Mouse (Mus musculus): ENCODE measurements around the gene Ptprg.
"Not testable (repeated sequence)": the region's sequence is repeated elsewhere in the genome, so short reads cannot be mapped to it uniquely, and the experiment has no call there.

The Ptprg gene

DNA sequence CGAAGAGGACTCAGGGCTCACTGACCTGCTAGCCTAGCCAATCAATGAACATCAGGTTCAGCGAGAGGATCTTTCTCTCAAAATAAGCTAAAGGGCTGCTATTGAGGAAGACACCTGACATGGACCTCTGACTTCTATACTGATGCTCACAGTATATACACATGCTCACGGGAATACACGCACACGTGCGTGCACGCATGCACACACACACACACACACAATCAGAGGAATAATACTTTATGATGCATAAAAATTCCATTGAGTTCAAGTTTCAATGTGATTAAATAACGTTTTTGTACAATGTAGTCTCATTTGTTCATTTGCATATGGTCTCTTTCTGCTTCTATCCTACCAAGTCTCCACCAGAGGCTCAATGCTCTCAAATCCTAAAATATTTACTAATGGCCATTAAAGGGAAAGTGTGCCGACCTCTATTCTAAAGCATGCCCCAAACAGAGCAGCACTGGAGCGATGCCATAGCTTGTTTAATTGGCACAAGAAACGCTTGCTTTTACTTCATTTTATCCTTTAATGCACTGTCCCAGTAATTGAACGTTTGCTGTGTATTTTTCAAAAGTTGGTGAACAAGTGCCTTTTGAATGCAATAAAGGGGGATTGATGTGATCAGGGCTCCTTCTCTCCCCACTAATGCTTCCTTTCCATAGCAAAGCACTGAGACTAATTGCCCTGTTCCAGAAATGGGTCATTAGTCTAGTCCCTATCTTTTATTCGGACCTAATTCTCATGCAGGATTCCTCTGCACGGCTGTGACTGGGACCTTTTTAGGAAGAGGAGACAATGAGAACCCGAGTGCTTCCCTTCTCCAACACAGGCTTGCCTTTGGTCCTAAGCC is 407.2 kb downstream of the Ptprg start:
- DNase-seq (ENCODE audit: low spot score in 2 of 2): peak; percentile 18 to 24

DNA sequence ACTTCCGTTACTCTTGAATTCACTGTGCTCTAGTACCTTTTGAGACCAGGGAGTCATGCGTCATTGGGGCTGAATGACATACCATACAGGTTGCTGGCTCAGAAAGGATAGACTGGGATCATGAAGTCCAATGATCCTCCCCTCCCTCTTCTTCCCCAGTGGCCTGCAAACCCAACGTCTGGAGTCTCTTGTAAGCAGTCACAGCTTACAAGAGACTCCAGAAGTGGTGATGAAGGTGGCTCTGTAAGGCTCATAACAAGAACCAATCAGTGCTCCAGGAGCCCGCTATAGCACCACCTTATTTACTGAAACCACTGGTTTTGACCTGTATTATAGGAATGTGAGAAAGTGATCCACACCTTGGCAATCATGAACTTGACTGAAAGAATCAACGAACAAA is 408.8 kb downstream of the Ptprg start:
- no peak for DNase-seq (ENCODE audit: low spot score in 2 of 2)

GRCm38 (mm10) chr14:11962561-11962960 is 409.2 kb downstream of the Ptprg start:
- DNase-seq (ENCODE audit: low spot score in 2 of 2): no peak

DNA sequence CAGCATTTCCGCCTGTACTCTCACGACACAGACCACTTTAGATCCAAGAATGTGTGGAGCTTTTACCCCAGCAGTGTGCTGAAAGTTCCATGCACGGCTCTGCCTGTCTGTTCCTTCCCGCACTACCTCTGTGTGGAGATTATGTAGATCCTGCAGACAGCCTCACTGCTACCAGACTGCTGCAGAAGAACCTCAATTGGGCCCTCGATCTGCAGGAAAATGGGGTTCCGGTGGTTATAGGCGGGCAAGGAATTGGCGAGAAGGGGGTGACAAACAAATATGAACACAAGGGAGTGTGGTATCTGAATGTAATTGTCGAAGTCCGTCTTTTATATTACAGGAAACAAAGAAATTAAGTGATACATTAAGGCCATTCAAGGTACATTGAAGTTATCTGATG is 410.5 kb downstream of the Ptprg start:
- no peak for DNase-seq (ENCODE audit: low spot score in 2 of 2)

DNA sequence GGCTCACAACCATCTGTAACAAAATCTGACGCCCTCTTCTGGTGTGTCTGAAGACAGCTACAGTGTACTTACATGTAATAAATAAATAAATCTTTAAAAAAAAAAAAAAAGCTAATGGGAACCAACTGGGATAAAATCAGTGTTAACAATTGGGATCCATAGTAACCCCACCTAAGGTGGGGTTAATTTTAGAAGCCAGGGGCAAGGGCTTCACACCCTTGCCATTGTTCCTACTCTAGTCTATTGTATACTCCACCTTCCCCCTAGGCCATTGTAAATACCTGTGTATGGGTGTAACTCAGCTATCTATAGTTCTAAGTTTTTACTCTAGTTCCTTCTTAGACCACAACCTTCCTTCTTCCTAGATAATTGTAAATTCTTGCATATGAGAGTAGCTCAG is 411.0 kb downstream of the Ptprg start:
- DNase-seq (ENCODE audit: low spot score in 2 of 2): not testable (repeated sequence)

DNA sequence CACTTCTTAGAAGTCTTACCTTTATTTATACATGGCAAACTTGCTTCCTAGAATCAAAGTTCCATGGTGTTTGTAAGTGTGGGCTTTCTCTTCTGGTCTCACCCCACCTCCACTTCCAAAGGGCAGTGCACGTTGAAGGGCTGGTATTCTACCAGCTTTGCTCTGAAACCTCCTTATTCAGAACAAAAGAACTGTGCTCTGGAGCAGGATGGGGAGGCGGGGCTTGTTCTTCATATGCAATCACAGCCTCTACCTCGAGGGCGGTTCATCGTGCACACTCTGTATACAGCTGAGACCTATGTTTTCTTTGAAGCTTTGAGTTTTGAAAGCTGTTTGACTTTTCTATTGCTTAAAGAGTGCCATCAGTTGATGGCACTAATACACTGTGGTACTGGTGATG is 412.5 kb downstream of the Ptprg start:
- no peak for DNase-seq (ENCODE audit: low spot score in 2 of 2)

DNA sequence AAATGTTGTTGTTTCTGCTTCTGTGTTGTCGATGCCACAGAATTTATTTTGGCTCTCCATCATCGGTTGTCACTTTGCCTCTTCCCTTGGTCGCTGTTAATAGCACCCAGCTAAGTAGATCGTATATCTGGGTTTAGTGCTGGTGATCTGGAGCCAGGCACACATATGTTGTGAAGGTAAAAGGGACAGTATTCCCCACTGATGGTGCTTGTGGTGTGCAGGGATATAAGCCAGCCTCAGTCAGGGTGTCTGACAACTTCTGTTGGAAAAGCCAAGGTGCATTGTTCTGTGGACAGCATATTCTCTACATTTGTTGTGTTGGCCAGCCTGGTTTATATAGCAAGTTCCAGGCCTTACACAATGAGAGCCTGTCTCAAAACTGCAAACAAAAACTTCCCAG is 428.4 kb downstream of the Ptprg start:
- DNase-seq (ENCODE audit: low spot score in 2 of 2): no peak

DNA sequence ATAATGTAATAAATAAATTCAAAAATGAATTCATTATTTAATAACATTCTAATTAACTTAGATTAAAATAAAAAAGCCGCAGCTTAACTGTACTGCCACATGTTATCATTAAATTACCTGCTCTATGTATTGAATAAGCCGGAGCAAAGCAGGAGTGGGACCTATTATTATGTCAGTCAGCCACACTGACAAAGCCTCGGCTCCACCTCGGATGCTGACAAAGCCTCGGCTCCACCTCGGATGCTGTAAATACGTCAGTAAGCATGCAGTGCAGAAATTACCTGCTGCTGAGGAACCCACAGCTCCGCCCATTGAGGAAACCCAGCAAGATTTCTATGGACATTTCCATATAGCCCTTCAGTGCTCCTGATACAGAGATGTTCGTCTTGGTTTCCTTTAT is 429.7 kb downstream of the Ptprg start:
- no peak for DNase-seq (ENCODE audit: low spot score in 2 of 2)

GRCm38 (mm10) chr14:11984086-11984485 is 430.8 kb downstream of the Ptprg start:
- no peak for DNase-seq (ENCODE audit: low spot score in 2 of 2)

- no peak for DNase-seq (ENCODE audit: low spot score in 2 of 2)
Observed at GRCm38 (mm10) chr14:11988975-11989374, 435.6 kb downstream of the Ptprg start.

DNA sequence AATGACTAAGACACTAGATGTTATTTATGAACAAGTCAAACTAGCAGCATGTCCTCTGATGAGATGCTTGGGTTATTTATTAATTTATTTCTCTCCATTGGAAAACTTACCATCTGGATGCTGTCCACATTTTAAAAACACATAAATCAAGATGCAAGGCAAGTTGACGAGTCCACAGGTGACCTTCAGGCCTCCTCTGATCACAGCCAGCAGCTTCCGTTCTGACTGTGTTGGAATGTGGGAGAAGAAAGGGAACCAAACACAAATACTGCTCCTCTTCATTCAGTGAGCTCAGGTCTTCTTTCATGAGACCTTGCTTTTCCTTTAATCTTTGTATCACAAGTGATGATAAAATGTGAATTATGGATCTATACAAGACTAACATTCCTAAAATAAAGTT is 437.8 kb downstream of the Ptprg start:
- no peak for DNase-seq (ENCODE audit: low spot score in 2 of 2)

GRCm38 (mm10) chr14:11992111-11992510 is 438.8 kb downstream of the Ptprg start:
- no peak for DNase-seq (ENCODE audit: low spot score in 2 of 2)

DNA sequence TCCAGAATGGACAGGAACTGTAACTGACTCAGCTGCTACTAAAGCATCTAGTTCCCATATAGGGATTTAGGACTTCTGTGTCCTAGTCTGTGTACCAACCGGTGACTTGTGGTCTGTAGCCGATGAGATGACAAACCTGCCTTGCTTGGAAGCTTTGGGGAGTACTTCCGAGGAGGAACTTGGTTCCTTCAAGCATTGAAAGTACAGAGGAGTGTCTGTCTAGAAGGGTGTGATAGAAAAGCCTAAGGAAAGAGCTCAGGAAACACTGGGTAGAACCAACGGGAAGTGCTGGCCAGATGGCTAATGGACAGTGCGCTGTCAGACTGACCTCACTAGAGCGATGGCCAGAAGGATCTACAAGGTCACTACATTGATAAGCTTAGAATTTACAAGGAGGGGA is 439.2 kb downstream of the Ptprg start:
- DNase-seq (ENCODE audit: low spot score in 2 of 2): no peak

DNA sequence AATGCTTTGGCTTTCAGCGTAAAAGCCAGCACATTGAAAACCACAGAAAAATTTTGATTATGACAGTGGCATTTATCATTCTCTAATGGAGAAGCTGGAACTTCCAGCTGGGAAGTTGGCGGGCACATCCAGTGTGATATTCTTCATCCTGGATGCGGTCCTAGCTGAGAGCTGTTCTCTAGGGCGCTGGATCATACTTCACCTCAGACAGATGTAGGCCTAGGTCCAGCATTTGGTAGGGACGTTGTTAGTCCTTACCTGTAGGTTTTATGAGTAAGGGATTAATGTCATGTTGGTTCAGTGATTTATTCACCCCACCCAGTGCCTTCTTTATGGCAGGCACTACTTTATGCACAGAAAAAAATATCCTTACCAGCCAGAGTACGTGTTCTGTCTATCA is 444.2 kb downstream of the Ptprg start:
- no peak for DNase-seq (ENCODE audit: low spot score in 2 of 2)

GRCm38 (mm10) chr14:11998464-11998863 is 445.1 kb downstream of the Ptprg start:
- no peak for DNase-seq (ENCODE audit: low spot score in 2 of 2)

DNA sequence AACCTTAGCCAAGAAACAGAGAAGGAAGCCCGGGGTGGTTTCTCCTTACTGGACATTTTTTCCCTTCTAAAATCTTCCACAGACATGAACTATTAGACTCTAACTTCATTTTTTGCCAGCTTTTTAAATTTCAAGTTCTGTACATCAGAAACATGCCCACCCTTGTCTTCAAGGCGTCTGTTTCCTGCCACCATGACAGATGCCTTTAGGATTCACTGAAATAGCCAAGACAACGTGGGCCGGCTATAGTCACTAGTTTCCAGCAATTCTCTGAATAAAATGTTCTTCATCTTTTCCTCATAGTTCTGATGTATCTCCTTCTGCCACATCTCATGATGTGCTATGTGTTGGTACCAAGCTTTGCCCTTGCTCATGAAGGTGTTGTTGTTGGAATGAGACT is 450.7 kb downstream of the Ptprg start:
- peak; percentile 18 to 50 for DNase-seq (ENCODE audit: low spot score in 2 of 2)

DNA sequence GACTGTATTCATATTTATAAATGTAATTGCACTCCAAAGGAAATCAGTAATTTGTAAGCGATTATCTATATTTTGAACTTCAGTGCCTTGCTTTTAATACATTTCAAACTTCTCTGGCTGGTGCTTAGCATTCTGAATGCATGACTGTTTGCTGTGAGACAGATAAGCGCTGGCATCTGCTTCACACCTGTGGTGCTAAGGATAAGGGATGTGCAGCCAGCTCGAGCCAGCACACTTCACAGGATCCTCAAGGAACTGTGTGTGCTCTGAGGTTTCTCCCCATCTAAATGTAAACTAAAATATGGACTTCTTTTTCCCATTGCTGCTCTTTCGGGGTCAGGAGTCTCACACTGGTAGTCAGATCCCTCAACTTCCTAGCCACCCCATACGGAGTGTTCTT is 458.4 kb downstream of the Ptprg start:
- no peak for DNase-seq (ENCODE audit: low spot score in 2 of 2)

DNA sequence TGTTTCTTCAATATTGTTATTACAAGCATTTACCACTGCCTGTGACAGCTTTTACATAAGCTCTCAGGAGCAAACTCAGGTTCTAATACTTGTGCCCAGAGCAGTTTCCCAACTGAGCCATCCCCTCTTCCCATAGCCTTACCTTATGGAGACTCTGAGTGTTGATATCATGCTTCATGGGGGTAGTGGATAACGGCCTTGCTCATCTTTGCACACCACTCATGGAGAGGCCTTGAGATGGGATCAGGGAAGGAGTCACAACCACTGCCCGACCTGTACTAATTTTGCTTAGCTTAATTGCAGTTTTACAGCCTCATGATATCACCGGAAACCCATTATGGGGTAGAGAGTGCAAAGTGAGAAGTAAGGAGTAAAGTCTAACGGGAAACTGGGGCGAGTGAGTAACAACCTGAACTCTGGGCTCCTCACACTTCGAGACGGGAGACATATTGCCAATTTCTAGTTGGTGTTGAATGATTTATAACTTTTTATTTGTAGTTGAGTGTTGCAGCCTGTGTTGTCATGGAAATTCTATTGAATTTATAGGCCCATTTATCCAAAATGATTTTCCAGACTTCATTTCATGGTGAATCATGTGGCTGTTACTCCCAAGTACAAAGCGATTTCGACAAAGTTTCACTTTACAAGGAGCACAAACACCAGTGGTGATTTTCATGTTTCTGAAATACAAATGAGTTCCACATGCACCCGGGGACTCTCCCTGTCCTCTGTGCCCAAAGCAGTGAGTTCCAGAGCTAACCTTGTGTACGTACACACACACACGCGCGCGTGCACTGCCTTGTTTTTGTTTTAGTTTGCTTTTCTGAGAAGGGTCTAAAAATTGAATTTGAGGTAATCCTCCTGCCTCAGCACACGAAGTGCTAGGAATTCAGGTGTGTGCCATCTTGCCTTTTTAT is 472.7 kb downstream of the Ptprg start:
- DNase-seq (ENCODE audit: low spot score in 2 of 2): no peak

- DNase-seq (ENCODE audit: low spot score in 2 of 2): no peak
Observed at GRCm38 (mm10) chr14:12027247-12027646, 473.9 kb downstream of the Ptprg start.

GRCm38 (mm10) chr14:12029926-12030325 is 476.6 kb downstream of the Ptprg start:
- DNase-seq (ENCODE audit: low spot score in 2 of 2): no peak

- no peak for DNase-seq (ENCODE audit: low spot score in 2 of 2)
Observed at GRCm38 (mm10) chr14:12036530-12037283, 483.4 kb downstream of the Ptprg start.

GRCm38 (mm10) chr14:12039743-12040142 is 486.4 kb downstream of the Ptprg start:
- no peak for DNase-seq (ENCODE audit: low spot score in 2 of 2)
